Mouse (Mus musculus): ENCODE results near the gene Xrcc2. TPM values are rescaled to one million over a fixed set of nuclear protein-coding genes. Genes with fewer than 3 reads are reported as not detected.

Gene Xrcc2
- total RNA-seq, 1 experiment from 2014 or later = 2.6 TPM

DNA sequence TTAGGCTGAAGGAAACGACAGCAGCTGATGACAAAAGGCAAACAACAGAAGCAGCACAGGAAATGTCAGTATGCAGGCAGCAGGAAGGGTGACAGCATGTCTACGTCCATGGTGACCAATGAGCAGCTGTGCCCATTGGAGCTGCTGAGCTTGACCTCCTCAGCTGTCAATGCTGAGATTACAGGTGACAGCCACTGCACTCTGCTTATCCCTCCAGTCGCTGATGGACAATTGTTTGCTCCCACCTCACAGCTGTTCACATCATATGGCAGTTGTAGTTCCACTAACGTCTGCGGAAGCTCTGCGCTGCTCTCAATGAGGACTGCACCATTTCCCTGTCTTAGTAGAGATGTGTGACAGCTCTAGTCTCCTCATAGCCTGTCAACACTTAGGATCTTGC lies 9.8 kb downstream of the Xrcc2 start:
- no peak for ATAC-seq (ENCODE audit: extremely low read depth, insufficient number of reproducible peaks, low FRiP score, poor library complexity, severe bottlenecking)

DNA sequence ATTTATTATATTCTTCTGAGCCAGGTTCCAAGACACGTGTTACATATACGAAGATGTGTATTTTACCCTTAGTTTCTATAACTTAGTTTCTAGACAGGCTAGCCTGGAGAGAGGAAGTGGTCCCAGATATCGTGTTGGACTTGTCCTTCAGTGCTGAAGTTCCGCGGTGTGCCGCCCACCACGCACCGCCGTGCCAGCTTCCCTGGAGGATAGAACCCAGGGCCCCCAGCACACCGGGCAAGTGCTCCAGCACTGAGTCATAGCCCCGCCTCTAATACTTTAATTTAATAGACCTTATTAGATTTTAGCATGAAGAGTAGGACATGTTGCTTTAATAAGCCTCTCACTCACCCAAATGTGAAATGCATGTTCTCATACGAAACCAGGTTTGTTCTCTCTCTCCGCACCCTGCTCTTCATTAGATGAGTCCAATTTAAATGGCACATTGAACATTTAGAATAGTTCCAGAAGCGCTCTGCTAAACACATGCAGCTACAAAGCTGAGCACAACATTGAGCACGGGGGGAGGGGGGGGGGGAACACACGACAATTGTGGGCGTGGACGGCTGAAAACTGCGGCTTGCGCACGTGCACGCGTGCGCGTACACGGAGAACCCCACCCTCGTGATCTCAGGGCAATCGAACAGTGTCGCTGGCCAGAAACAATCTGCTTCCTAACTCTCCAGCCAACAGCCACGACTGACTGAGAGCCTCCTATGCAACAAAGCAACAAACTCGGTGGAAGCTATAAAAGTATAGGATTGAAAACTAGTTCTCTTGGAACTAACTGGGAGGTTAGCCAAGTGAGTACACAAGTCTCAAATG lies 33.7 kb downstream of the Xrcc2 start:
- ATAC-seq (ENCODE audit: extremely low read depth, insufficient number of reproducible peaks, low FRiP score, poor library complexity, severe bottlenecking) = no peak

DNA sequence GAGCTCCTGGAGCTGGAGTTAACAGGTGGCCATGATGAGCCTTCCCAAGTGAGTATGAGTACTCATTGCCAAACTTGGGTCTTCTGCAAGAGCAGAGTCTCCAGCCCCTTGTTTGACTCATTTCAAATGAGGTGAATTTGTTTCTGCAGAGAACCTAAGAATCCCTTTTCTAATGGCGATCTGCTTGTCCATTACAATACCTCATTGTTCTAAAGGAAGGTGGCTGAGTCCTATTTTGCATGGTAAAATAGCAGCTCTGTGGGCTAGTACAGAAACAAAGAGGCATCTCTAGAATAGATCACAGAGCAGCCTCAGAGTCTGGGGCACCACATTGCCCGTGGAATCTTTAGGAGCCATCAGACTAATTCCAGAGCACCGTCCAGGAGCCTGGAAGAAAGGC lies 34.6 kb downstream of the Xrcc2 start:
- no peak for ATAC-seq (ENCODE audit: extremely low read depth, insufficient number of reproducible peaks, low FRiP score, poor library complexity, severe bottlenecking)

DNA sequence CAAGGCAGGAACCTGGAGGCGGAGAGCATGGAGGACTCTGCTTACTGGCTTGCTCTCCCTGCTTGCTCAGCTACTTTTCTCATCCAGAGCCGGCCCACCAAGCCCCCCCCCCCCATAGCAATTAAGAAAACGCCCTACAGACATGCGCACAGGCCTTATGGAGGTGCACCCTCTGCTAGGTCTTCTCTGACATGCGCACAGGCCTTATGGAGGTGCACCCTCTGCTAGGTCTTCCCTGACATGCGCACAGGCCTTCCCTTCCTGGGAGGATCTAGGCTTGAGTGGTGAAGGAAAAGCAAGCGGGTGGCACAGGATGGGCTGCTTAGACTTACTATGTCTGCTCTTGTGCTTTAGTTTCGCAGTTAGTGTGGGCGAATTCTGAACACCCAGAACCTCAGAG lies 37.3 kb downstream of the Xrcc2 start:
- ATAC-seq (ENCODE audit: extremely low read depth, insufficient number of reproducible peaks, low FRiP score, poor library complexity, severe bottlenecking) = no peak

DNA sequence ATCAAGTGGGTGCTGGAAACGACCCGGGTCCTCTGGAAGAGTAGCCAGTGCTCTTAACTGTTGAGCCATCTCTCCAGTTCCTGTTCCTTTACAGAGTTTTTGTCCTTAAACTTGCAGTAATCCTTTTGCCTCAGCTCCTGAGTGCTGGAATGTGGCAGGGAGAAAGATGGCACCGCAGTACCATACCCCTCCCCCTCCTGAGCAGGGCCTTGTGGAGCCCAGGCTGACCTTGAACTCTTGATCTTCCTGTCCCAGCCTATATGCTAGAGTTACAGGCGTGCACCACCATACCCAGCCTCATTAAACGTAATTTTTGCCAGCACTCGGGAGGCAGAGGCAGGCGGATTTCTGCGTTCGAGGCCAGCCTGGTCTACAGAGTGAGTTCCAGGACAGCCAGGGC lies 38.9 kb downstream of the Xrcc2 start:
- ATAC-seq (ENCODE audit: extremely low read depth, insufficient number of reproducible peaks, low FRiP score, poor library complexity, severe bottlenecking) = no peak

DNA sequence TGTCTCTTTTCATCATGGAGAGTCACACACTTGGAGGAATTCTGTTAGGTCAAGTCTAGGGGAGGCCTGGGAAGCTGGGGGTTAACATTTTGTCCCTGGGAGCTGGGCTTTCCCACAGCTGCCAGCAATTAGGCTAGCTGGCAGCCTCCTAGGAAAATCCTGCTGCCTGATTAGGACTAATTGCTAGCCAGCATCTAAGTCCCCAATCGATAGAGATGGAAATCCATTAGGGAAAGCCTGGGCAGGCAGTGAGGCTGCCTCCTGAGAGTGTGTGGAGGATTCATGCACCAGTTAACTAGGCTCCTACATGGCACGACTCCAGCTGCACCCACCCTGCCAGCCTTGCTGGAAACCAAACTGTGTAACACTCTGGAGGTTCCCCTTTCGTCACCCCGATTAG lies 39.5 kb downstream of the Xrcc2 start:
- ATAC-seq (ENCODE audit: extremely low read depth, insufficient number of reproducible peaks, low FRiP score, poor library complexity, severe bottlenecking) = no peak

DNA sequence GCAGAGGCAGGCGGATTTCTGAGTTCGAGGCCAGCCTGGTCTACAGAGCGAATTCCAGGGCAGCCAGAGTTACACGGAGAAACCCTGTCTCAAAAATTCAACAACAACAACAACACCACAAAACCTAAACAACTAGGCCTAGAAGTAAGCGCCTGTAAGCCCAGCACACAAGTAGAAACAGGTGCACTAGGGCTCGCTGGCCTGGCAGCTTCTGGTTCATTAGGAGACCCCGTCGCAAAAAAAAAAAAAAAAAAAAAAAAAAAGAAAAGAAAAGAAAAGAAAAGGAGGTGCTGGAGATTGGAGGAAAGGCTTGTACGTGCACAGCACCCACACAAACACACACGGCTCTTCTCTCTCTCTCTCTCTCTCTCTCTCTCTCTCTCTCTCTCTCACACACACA lies 40.1 kb downstream of the Xrcc2 start:
- ATAC-seq (ENCODE audit: extremely low read depth, insufficient number of reproducible peaks, low FRiP score, poor library complexity, severe bottlenecking) = no peak

DNA sequence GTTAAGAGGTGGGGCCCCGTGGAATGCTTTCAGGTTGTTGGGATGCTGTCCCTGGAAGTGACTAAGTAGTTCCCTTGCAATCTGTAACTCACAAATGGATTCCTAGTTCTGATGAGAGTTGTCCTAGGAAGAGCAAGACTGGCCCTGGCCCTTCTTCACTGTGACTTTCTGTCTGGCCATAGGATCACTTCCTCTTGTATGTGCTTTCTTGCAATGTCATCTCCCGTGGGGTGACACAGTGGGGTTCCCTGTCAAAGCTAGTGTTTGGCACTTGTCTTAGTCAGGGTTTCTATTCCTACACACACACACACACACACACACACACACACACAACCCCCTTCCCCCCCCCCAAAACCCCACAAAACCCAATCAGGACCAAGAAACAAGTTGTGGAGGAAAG lies 42.5 kb downstream of the Xrcc2 start:
- ATAC-seq (ENCODE audit: extremely low read depth, insufficient number of reproducible peaks, low FRiP score, poor library complexity, severe bottlenecking) = no peak

DNA sequence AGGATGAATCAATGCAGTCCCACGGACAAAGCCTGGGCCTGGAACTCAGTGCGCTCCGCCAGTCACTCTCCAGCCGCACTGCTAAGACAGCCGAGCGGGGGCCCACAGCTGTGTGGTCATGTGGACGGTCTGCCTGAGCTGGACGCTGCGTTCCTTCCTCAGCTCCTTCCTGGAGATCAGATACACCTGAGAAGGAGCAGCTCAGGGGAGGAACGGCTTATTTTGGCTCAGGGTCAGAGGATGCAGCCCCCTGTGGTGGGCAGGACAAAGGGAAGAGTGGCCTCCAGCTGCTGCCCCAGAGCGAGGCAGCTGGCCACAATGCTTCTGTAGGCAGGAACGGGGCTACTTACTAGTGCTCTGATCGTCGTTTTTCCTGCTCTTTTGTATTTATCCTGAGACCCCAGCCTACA lies 51.0 kb downstream of the Xrcc2 start:
- ATAC-seq (ENCODE audit: extremely low read depth, insufficient number of reproducible peaks, low FRiP score, poor library complexity, severe bottlenecking) = no peak

DNA sequence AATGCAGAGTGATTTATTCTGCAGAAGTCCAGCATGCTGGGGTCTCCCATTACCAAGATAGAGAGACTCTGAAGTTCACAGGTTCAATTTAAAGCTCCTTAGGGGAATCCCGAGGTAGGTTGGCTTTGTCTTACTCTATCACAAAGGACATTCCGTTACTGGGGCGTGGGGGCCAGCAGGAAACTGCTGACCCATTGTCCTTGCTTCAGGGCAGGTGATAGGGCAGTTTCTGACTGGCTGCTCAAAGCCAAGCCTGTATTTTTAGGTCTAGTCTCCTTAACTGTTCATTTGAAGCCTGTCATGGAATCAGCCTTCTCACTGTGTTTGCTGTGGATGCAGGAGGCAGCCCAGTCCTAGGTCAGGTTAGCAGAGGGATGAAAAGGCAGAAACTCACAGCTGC lies 52.2 kb downstream of the Xrcc2 start:
- ATAC-seq (ENCODE audit: extremely low read depth, insufficient number of reproducible peaks, low FRiP score, poor library complexity, severe bottlenecking) = no peak

DNA sequence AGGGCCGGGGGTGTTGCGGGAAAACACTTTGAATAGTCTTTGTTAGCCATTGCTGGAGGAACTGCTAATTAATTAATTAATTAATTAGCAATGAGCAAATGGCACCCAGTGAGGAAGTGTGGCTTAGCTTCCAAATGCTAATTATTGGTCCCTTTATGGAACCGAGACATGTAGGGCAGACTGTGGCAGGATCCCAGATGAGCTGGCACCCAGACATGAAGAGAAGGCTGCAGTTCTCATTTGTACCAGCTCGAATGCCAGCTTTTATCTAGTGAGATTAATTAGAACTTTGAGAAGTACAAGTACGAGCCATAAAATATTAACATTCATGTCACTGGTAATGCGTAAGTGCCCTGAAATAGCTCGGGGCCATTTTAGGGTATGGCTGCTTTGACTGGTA lies 53.2 kb downstream of the Xrcc2 start:
- ATAC-seq (ENCODE audit: extremely low read depth, insufficient number of reproducible peaks, low FRiP score, poor library complexity, severe bottlenecking) = no peak

DNA sequence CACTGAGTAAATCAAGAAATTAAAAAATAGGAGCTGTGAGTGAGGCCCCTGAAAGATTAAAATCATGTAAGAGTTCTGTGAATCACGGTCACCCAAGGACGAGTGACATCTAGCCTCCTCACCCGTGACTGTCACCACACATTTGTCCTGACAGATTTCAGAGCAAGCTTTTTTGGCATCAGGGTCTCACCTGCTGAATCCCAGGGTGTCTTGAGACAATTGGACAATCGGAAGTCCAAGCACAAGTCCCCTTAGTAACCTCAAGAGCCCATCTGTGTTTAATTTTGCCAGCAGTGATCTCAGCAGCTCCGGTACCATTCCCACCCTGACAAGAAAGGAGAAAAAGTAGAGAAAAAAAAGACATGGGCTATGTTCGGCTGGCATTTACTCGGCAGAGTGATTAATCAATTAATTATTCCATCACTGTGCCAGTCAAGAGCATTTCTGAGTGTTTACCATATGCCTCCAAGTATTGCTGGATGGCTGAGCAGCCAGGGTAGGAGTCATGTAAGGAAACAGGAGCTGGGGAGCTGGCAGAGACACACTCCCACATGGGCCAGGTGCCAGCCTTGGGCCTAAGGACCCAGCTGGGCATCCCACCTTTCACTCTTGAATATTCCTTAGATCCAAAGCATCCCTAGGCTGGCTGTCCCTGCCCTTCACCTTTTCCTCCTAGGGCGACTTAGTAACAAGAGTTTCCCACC lies 59.8 kb downstream of the Xrcc2 start:
- no peak for ATAC-seq (ENCODE audit: extremely low read depth, insufficient number of reproducible peaks, low FRiP score, poor library complexity, severe bottlenecking)

DNA sequence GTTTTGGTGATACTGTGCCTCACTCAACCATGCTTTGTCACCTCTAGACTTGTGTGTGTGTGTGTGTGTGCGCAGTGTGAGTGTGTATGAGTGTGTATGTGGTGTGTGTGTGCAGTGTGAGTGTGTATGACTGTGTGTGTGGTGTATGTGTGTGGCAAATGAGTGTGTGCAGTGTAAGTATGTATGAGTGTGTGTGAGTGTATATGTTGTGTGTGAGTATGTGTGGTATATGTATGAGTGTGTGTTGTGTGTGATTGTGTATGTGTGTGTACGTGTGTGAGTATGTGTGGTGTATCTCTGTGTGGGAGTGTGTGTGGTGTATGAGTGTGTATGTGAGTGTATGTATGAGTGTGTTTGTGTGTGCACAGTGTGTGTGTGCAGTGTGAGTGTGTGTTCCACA lies 61.1 kb downstream of the Xrcc2 start:
- ATAC-seq (ENCODE audit: extremely low read depth, insufficient number of reproducible peaks, low FRiP score, poor library complexity, severe bottlenecking) = no peak

DNA sequence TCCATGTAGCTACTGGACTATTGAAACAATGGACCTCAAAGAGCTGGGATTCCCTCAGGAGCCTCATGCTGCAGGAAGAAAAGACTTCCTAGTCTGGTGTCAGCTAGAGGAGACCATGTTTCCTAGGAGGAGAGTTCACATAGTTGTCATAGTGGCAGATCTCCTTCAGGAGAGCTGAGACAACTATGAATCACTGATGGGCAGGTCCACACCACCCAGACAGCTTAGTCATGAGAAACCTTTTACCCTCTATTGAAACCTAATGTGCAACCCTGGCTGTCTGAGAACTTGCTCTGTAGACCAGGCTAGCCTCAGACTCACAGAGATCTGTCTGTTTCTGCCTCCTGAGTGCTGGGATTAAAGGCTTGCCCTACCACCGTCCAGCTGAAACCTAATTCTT lies 62.9 kb downstream of the Xrcc2 start:
- ATAC-seq (ENCODE audit: extremely low read depth, insufficient number of reproducible peaks, low FRiP score, poor library complexity, severe bottlenecking) = no peak

Other genes with a start within 250 kb of the Xrcc2 start
- 144 TPM in 2 replicates for gene Kmt2c, start 207.0 kb downstream of the Xrcc2 start, total RNA-seq (2017)
- not detected in 2 replicates for gene Cct8l1, start 189.8 kb downstream of the Xrcc2 start, total RNA-seq (2017)
- 1.7 and 2.4 TPM in 2 replicates for gene Actr3b, start 54.2 kb upstream of the Xrcc2 start, total RNA-seq (2017)
- 0.23 TPM in 1 of 2 replicates, not detected in the other for gene Gm21663, start 236.6 kb upstream of the Xrcc2 start, total RNA-seq (2017)
- gene Gm21671, start 248.6 kb upstream of the Xrcc2 start, total RNA-seq (2017) = 0.23 TPM in 1 of 2 replicates, not detected in the other